Mouse (Mus musculus) erythroblast, embryonic 14.5 days (primary cell): ENCODE measurements around the gene Ankrd23.

Source experiments
- GATA1 ChIP-seq: IDR thresholded peaks from 2 replicates; pipeline ENCODE4 v1.6.1; 2012; ENCODE audit warnings: low read length, inconsistent platforms, mixed read lengths
- TAL1 ChIP-seq: IDR thresholded peaks from 3 replicates; pipeline ENCODE4 v1.6.1; 2012; ENCODE audit warnings: low read length, inconsistent platforms, mixed read lengths

GRCm38 (mm10) chr1:36525774-36526173, 10.9 kb downstream of the Ankrd23 start:
- no peak for TF ChIP-seq GATA1
- TF ChIP-seq TAL1, result no peak
